Mouse (Mus musculus) embryonic facial prominence, embryonic 11.5 days (tissue): Measurements from ENCODE around the gene Akap17b. TPM values are rescaled to one million over a fixed set of nuclear protein-coding genes. Genes with fewer than 3 reads are reported as not detected.
A peak's percentile ranks its signal among the peaks of the same experiment; 100 is the strongest.

Experiments
- ATAC-seq: fragments of 200-750 bp; cut with Nextera tagmentation; replicated peaks from 2 replicates; pipeline ENCODE4 v1.8.0; 2017; ENCODE audit warnings: low read depth; ENCODE audit not compliant: insufficient number of reproducible peaks, low FRiP score, low TSS enrichment
- DNase-seq: peaks from one replicate; pipeline ENCODE4 v3.0.0-alpha.2; 2015; ENCODE audit warnings: low spot score
- H3K27ac ChIP-seq: fragments of 300-500 bp; sonication (generic); replicated peaks from 2 replicates; pipeline ENCODE4 v1.5.1; 2014; ENCODE audit warnings: mild to moderate bottlenecking, low read depth, low read length, control low read depth
- H3K27me3 ChIP-seq: fragments of 300-500 bp; sonication (generic); 2 replicates; pipeline ENCODE4 v1.6.1; 2014; ENCODE audit warnings: mild to moderate bottlenecking, low read length, moderate library complexity, mixed read lengths; ENCODE audit not compliant: control insufficient read depth, insufficient read depth
- H3K36me3 ChIP-seq: fragments of 300-500 bp; sonication (generic); replicated peaks from 2 replicates; pipeline ENCODE4 v1.6.1; 2014; ENCODE audit warnings: low read depth, mild to moderate bottlenecking, low read length, moderate library complexity, mixed read lengths; ENCODE audit not compliant: control insufficient read depth, insufficient read depth
- H3K4me1 ChIP-seq: fragments of 300-500 bp; sonication (generic); 2 replicates; pipeline ENCODE4 v1.6.1; 2014; ENCODE audit warnings: low read length, mixed read lengths; ENCODE audit not compliant: control insufficient read depth, insufficient read depth
- H3K4me2 ChIP-seq: fragments of 300-500 bp; sonication (generic); 2 replicates; pipeline ENCODE4 v1.6.1; 2014; ENCODE audit warnings: low read depth, mild to moderate bottlenecking, control low read depth, low read length, moderate library complexity
- H3K4me3 ChIP-seq: fragments of 300-500 bp; sonication (generic); 2 replicates; pipeline ENCODE4 v1.5.1; 2014; ENCODE audit warnings: low read depth, low read length, control low read depth
- H3K9ac ChIP-seq: fragments of 300-500 bp; sonication (generic); replicated peaks from 2 replicates; pipeline ENCODE4 v1.6.1; 2014; ENCODE audit warnings: mild to moderate bottlenecking, control low read depth, low read length
- H3K9me3 ChIP-seq: fragments of 300-500 bp; sonication (generic); replicated peaks from 2 replicates; pipeline ENCODE4 v1.6.1; 2016; ENCODE audit warnings: mild to moderate bottlenecking, low read length, inconsistent platforms, mixed read lengths; ENCODE audit not compliant: control insufficient read depth
- WGBS: fragments of 180-500 bp; shearing (Covaris S2); extraction: QIAGEN DNeasy Blood & Tissue Kit; methylation state at CpG from one replicate; pipeline ENCODE4 v1.1.7; 2014; 5-methylcytosine and 5-hydroxymethylcytosine counted together
- polyA plus RNA-seq: library from polyadenylated mRNA; unstranded; fragments of >200 nt; fragmentation: Nextera tagmentation; extraction: Ambion mirVana; gene quantifications from 2 replicates; pipeline ENCODE4 v1.2.1, GENCODE M21; 2014

The Akap17b gene
- polyA plus RNA-seq: 2.5 and 3.1 TPM in 2 replicates

GRCm38 (mm10) chrX:36644657-36645551 lies at the start of gene Akap17b:
Akap17b (minus strand) TSS chrX:36645395.
- H3K9ac ChIP-seq: peak within 1 kb of the TSS; percentile 55
- H3K4me3 ChIP-seq: peak within 1 kb of the TSS; percentile 54
- WGBS: 15% methylated on average over 50 of the region's 60 CpGs
- ATAC-seq (peak; percentile 93), DNase-seq (peak; percentile 89)
- H3K9me3 ChIP-seq: no peaks in the 10 kb centered on the region
- H3K4me2 ChIP-seq: peak within 1 kb of the TSS; percentile 5
- H3K27ac ChIP-seq: no peak within 1 kb of the TSS
- no peaks in the 10 kb centered on the region for H3K27me3 ChIP-seq
- H3K36me3 ChIP-seq: no peaks in the 10 kb centered on the region
- H3K4me1 ChIP-seq: no peaks in the 10 kb centered on the region

- H3K9ac ChIP-seq: no peak overlapping the region
- 86% methylated on average over 5 of the region's 5 CpGs for WGBS
- no peaks in the 10 kb centered on the region for H3K4me1 ChIP-seq
- H3K27ac ChIP-seq: no peak overlapping the region
- H3K4me3 ChIP-seq: no peak overlapping the region
- no peak overlapping the region for H3K4me2 ChIP-seq
- no peaks in the 10 kb centered on the region for H3K36me3 ChIP-seq
- DNase-seq (no peak), ATAC-seq (no peak)
- H3K9me3 ChIP-seq: no peaks in the 10 kb centered on the region
- H3K27me3 ChIP-seq: no peaks in the 10 kb centered on the region
These were observed 46.2 kb upstream of the Akap17b start for GRCm38 (mm10) chrX:36691365-36691764.

- H3K27ac ChIP-seq: no peak overlapping the region
- H3K27me3 ChIP-seq: no peaks in the 10 kb centered on the region
- H3K9me3 ChIP-seq: no peaks in the 10 kb centered on the region
- DNase-seq: no peak
- no peak for ATAC-seq
- no peak overlapping the region for H3K4me3 ChIP-seq
- H3K36me3 ChIP-seq: no peaks in the 10 kb centered on the region
- H3K4me1 ChIP-seq: no peaks in the 10 kb centered on the region
- no peak overlapping the region for H3K9ac ChIP-seq
- H3K4me2 ChIP-seq: no peak overlapping the region
These were observed 44.5 kb upstream of the Akap17b start for GRCm38 (mm10) chrX:36689655-36690054.

- no peak overlapping the region for H3K9ac ChIP-seq
- ATAC-seq (no peak), DNase-seq (no peak)
- H3K4me1 ChIP-seq: no peaks in the 10 kb centered on the region
- WGBS: 42% methylated on average over 1 of the region's 1 CpGs
- no peaks in the 10 kb centered on the region for H3K36me3 ChIP-seq
- H3K4me2 ChIP-seq: no peak overlapping the region
- H3K9me3 ChIP-seq: no peaks in the 10 kb centered on the region
- no peak overlapping the region for H3K27ac ChIP-seq
- H3K27me3 ChIP-seq: no peaks in the 10 kb centered on the region
- no peak overlapping the region for H3K4me3 ChIP-seq
These were observed 31.6 kb upstream of the Akap17b start for GRCm38 (mm10) chrX:36676836-36677235.

GRCm38 (mm10) chrX:36672708-36673107 lies 27.5 kb upstream of the Akap17b start:
- ATAC-seq: no peak
- H3K9me3 ChIP-seq: no peaks in the 10 kb centered on the region
- no peak overlapping the region for H3K27ac ChIP-seq
- no peaks in the 10 kb centered on the region for H3K4me1 ChIP-seq
- no peaks in the 10 kb centered on the region for H3K27me3 ChIP-seq
- no peak overlapping the region for H3K4me3 ChIP-seq
- no peak for DNase-seq
- 61% methylated on average over 2 of the region's 2 CpGs for WGBS
- H3K4me2 ChIP-seq: no peak overlapping the region
- H3K36me3 ChIP-seq: no peaks in the 10 kb centered on the region
- no peak overlapping the region for H3K9ac ChIP-seq

- Histone ChIP-seq H3K36me3 (no peaks in the 10 kb centered on the region), H3K27me3 (no peaks in the 10 kb centered on the region), H3K4me1 (no peaks in the 10 kb centered on the region), H3K9ac (no peak overlapping the region), H3K4me3 (no peak overlapping the region), H3K4me2 (no peak overlapping the region), H3K9me3 (no peaks in the 10 kb centered on the region), H3K27ac (no peak overlapping the region)
- no peak for DNase-seq
- WGBS: 77% methylated on average over 6 of the region's 6 CpGs
- ATAC-seq: no peak
These were observed 5.1 kb downstream of the Akap17b start for GRCm38 (mm10) chrX:36640046-36640445.

GRCm38 (mm10) chrX:36630771-36631170 lies 14.4 kb downstream of the Akap17b start:
- no peak overlapping the region for H3K9ac ChIP-seq
- ATAC-seq: no peak
- no peaks in the 10 kb centered on the region for H3K36me3 ChIP-seq
- WGBS: 9% methylated on average over 1 of the region's 1 CpGs
- no peak overlapping the region for H3K4me2 ChIP-seq
- no peaks in the 10 kb centered on the region for H3K27me3 ChIP-seq
- H3K4me3 ChIP-seq: no peak overlapping the region
- no peaks in the 10 kb centered on the region for H3K9me3 ChIP-seq
- DNase-seq: peak; percentile 1
- no peak overlapping the region for H3K27ac ChIP-seq
- H3K4me1 ChIP-seq: no peaks in the 10 kb centered on the region

GRCm38 (mm10) chrX:36628102-36628501 lies 17.1 kb downstream of the Akap17b start:
- H3K4me2 ChIP-seq: no peak overlapping the region
- 74% methylated on average over 3 of the region's 3 CpGs for WGBS

More at GRCm38 (mm10) chrX:36628102-36628501, 17.1 kb downstream of the Akap17b start:
- H3K27ac ChIP-seq: no peak overlapping the region
- no peak overlapping the region for H3K9ac ChIP-seq
- no peak overlapping the region for H3K4me3 ChIP-seq
- no peaks in the 10 kb centered on the region for H3K36me3 ChIP-seq
- H3K27me3 ChIP-seq: no peaks in the 10 kb centered on the region
- DNase-seq (no peak), ATAC-seq (no peak)
- H3K9me3 ChIP-seq: no peaks in the 10 kb centered on the region
- H3K4me1 ChIP-seq: no peaks in the 10 kb centered on the region
